Mouse (Mus musculus) liver, adult 2 months (tissue): ENCODE data around the gene Banp. TPM values are rescaled to one million over a fixed set of nuclear protein-coding genes. Genes with fewer than 3 reads are reported as not detected.

Experiments used
- DNase-seq: peaks from one replicate; pipeline ENCODE4 v3.0.0-alpha.2; 2011; ENCODE audit warnings: low read depth, low spot score; ENCODE audit errors: extremely low read depth
- H3K27ac ChIP-seq: fragments of 200-500 bp; replicated peaks from 2 replicates; pipeline ENCODE4 v1.5.1; 2012; ENCODE audit warnings: low read depth, mild to moderate bottlenecking, control low read depth, inconsistent platforms, low read length; ENCODE audit not compliant: insufficient read depth
- H3K27me3 ChIP-seq: fragments of 200-500 bp; 2 replicates; pipeline ENCODE4 v1.6.1; 2012; ENCODE audit warnings: mild to moderate bottlenecking, moderate library complexity, low read length, inconsistent platforms; ENCODE audit not compliant: control insufficient read depth, insufficient read depth
- H3K36me3 ChIP-seq: fragments of 200-500 bp; 2 replicates; pipeline ENCODE4 v1.6.1; 2012; ENCODE audit warnings: low read length, inconsistent platforms; ENCODE audit not compliant: control insufficient read depth, insufficient read depth
- H3K4me1 ChIP-seq: fragments of 200-500 bp; 2 replicates; pipeline ENCODE4 v1.6.1; 2011; ENCODE audit warnings: low read length; ENCODE audit not compliant: control insufficient read depth, insufficient read depth
- H3K4me3 ChIP-seq: fragments of 200-500 bp; 2 replicates; pipeline ENCODE4 v1.5.1; 2011; ENCODE audit warnings: low read depth, mild to moderate bottlenecking, control low read depth, low read length, moderate library complexity; ENCODE audit not compliant: insufficient read depth
- H3K79me2 ChIP-seq: fragments of 200-500 bp; 2 replicates; pipeline ENCODE4 v1.6.1; 2012; ENCODE audit warnings: inconsistent platforms, mild to moderate bottlenecking, low read length, moderate library complexity; ENCODE audit not compliant: control insufficient read depth, insufficient read depth
- H3K9ac ChIP-seq: fragments of 200-500 bp; 2 replicates; pipeline ENCODE4 v1.6.1; 2012; ENCODE audit warnings: low read depth, mild to moderate bottlenecking, control low read depth, inconsistent platforms, low read length
- CTCF ChIP-seq: fragments of 200-500 bp; IDR thresholded peaks from 2 replicates; pipeline ENCODE4 v1.5.1; 2011; ENCODE audit warnings: low read depth, low read length, control low read depth
- POLR2A ChIP-seq: fragments of 200-500 bp; IDR thresholded peaks from 2 replicates; pipeline ENCODE4 v1.6.1; 2011; ENCODE audit warnings: low read length, control low read depth; ENCODE audit not compliant: insufficient read depth; ENCODE audit errors: extremely low read depth
- WGBS: fragments of 180-500 bp; shearing (Covaris S2); methylation state at CpG from one replicate; pipeline ENCODE4 v1.1.7; 2018; 5-methylcytosine and 5-hydroxymethylcytosine counted together
- polyA plus RNA-seq: library from polyadenylated mRNA; depleted of rRNA; stranded (reverse); fragments of >200 nt; gene quantifications from 2 replicates; pipeline ENCODE4 v1.2.3, GENCODE M21; 2012
- total RNA-seq: library from RNA; depleted of rRNA; stranded (reverse); fragments of >200 nt; gene quantifications from 2 replicates; pipeline ENCODE4 v1.2.3, GENCODE M21; 2014

Banp gene
- total and polyA plus RNA-seq, 2 experiments, result 9.8 to 38.2 TPM

DNA sequence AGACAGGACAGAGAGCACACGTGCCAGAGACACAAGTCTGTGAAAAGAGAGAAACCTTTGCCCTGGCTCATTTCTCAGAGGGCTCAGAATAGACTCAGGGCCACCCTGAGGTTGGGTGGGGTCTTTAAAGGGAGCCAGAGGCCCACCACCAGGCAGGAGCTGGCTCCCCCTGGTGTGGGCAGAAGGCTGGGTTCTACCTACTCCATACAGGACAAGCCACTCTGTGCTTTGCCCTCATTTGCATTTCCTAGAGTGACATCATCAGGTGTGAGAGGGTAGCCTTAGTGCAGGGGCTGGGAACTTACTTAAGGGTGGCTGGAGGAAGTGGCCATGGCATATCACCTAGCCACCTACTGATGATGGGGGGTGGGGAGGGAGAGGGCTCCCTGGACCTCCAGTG lies 106.6 kb downstream of the Banp start:
- no peaks in the 10 kb centered on the region for H3K4me1 ChIP-seq
- TF ChIP-seq CTCF (no peak), POLR2A (no peak)
- no peak overlapping the region for H3K9ac ChIP-seq
- H3K27me3 ChIP-seq, result no peaks in the 10 kb centered on the region
- H3K36me3 ChIP-seq, result no peaks in the 10 kb centered on the region
- H3K4me3 ChIP-seq, result no peak overlapping the region
- 39% methylated on average over 1 of the region's 1 CpGs for WGBS
- no peaks in the 10 kb centered on the region for H3K79me2 ChIP-seq
- no peak overlapping the region for H3K27ac ChIP-seq
- DNase-seq, result no peak

DNA sequence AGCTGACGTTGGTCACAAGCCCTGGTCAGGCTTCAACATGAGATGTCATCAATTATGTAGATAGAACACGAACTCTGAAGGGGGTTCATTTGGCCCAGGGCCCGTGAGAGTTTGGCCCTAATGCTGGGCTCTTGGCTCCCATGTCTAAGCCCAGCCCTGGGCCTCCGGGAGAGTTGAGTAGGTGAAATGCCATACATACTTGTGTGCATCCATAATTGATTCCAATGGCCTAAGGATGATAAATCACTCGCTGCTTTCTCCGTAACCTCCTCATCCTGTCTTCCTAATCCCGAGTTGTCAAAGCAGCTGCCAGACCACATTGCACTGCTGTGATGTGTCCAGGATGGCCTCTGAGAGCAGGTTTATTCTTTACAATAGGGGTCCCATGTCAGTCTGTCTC lies 107.3 kb downstream of the Banp start:
- H3K27ac ChIP-seq, result no peak overlapping the region
- no peaks in the 10 kb centered on the region for H3K79me2 ChIP-seq
- no peak overlapping the region for H3K9ac ChIP-seq
- no peaks in the 10 kb centered on the region for H3K36me3 ChIP-seq
- no peaks in the 10 kb centered on the region for H3K27me3 ChIP-seq
- no peaks in the 10 kb centered on the region for H3K4me1 ChIP-seq
- DNase-seq, result no peak
- no peak overlapping the region for H3K4me3 ChIP-seq
- no peak for TF ChIP-seq POLR2A
- no peak for TF ChIP-seq CTCF
- WGBS, result 75% methylated on average over 7 of the region's 7 CpGs

DNA sequence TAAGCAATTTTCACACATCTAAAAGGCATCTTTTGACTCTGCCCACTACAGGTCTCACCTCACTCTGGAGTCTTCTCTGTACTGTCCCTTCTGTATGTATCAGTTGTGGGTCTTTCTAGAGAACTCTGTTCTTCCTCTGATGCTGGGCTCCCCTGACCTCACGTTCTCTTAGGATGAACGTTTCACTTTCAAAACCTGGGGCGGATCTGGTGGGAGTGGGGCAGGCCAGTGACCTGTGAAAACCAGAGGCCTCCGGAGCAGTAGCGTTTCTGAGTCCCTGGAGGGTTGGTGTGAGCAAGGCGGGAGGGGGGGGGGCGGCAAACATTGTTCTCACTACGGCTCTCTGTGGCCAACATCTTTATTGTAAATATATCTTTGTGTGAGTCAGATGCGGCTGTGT lies 109.0 kb downstream of the Banp start:
- H3K79me2 ChIP-seq, result no peaks in the 10 kb centered on the region
- H3K4me3 ChIP-seq, result no peak overlapping the region
- TF ChIP-seq POLR2A (no peak), CTCF (no peak)
- H3K27me3 ChIP-seq, result no peaks in the 10 kb centered on the region
- WGBS, result 65% methylated on average over 9 of the region's 9 CpGs
- H3K36me3 ChIP-seq, result no peaks in the 10 kb centered on the region
- DNase-seq, result no peak
- peaks cover 9% of the 10 kb centered on the region for H3K4me1 ChIP-seq
- no peak overlapping the region for H3K27ac ChIP-seq
- no peak overlapping the region for H3K9ac ChIP-seq

DNA sequence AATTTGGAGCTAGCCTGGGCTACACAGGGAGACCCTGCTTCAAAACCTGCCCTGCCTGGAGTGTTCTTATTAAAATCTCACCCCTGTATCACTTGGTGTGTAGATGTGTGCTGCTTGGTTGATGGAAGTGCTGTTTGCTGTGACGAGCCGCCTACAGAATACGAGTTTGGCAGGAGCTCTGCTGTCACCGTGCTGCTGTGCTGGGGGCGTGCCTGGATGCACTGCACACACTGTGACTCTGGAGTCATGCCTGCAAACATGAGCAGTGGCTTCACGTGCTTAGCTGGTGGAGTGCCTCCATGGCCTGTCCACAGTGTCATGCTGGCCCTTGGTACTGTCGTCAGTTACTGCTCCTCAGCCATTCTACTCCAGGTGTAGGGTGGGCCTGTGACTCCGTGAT lies 109.4 kb downstream of the Banp start:
- no peak overlapping the region for H3K4me3 ChIP-seq
- peak; percentile 64 for DNase-seq
- no peak overlapping the region for H3K27ac ChIP-seq
- no peaks in the 10 kb centered on the region for H3K27me3 ChIP-seq
- H3K36me3 ChIP-seq, result no peaks in the 10 kb centered on the region
- 53% methylated on average over 8 of the region's 8 CpGs for WGBS
- no peak overlapping the region for H3K9ac ChIP-seq
- TF ChIP-seq POLR2A (no peak), CTCF (no peak)
- H3K79me2 ChIP-seq, result no peaks in the 10 kb centered on the region
- H3K4me1 ChIP-seq, result peaks cover 10% of the 10 kb centered on the region

DNA sequence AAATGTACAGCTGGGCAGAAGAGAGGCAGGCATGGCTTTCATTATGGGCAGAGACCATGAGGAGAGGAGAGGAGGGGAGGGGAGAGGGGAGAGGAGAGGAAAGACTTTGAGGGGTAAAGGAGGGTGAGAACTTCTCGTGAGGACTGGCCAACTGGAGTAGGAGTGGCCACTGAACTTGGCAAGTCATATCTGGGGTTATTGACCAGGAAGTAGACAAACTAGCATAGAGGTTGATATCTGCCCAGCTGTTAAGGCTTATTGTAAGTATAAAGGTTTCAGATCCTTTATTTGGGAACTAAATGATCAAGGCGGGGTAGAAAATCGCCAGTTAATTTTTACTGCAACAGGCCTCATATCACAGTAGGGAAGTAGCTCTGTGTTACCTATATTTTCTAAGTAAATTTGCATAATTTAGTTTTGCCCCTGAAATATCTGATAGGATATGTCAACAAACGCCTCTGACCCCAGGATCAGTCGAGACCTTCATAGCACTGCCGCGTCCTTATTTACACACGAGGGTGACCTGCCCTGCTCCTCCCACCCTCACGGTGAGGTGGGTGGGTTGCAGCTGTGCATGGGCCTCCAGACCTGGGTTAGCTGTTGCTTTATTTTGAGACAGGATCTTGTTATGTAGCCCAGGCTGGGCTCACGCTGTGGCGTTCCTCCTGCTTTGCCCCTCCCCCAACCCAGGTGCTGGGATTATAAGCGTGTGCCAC lies 113.1 kb downstream of the Banp start:
- H3K79me2 ChIP-seq, result no peaks in the 10 kb centered on the region
- peak overlapping the region; percentile 68 for H3K27ac ChIP-seq
- DNase-seq, result peak; percentile 79
- no peaks in the 10 kb centered on the region for H3K36me3 ChIP-seq
- H3K9ac ChIP-seq, result peak overlapping the region; percentile 51
- peaks cover 10% of the 10 kb centered on the region for H3K4me1 ChIP-seq
- no peaks in the 10 kb centered on the region for H3K27me3 ChIP-seq
- TF ChIP-seq CTCF (no peak), POLR2A (no peak)
- H3K4me3 ChIP-seq, result 0 out of 2 replicates have a peak overlapping the region, but pooled peaks have one; percentile 18
- 22% methylated on average over 12 of the region's 12 CpGs for WGBS

DNA sequence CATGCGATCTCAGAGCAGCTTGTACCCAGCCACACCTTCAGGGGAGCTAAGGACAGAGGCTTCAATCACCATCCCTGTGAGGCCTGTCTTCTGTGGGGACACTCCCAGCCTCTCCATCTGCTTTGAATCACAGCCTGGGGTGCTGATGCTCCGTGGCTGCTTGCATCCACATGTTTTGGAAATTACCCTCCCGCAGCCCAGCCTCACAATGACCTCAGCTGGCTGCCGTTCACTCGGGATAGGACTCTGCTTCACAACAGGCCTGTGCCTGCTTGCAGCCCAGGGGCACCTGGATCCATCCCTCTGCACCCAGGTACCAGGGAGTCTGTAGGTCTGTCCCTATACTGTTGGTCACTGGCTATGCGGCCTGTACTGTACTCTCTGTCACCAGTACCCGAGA lies 114.8 kb downstream of the Banp start:
- H3K79me2 ChIP-seq, result no peaks in the 10 kb centered on the region
- no peak overlapping the region for H3K4me3 ChIP-seq
- H3K27ac ChIP-seq, result no peak overlapping the region
- 91% methylated on average over 7 of the region's 7 CpGs for WGBS
- H3K9ac ChIP-seq, result no peak overlapping the region
- no peaks in the 10 kb centered on the region for H3K36me3 ChIP-seq
- DNase-seq, result no peak
- no peaks in the 10 kb centered on the region for H3K27me3 ChIP-seq
- TF ChIP-seq POLR2A, result no peak
- no peak for TF ChIP-seq CTCF
- H3K4me1 ChIP-seq, result peaks cover 14% of the 10 kb centered on the region
